Mouse (Mus musculus) midbrain, embryonic 14.5 days (tissue): Measurements from ENCODE around the gene Fam32a. TPM values are rescaled to one million over a fixed set of nuclear protein-coding genes. Genes with fewer than 3 reads are reported as not detected.
A peak's percentile ranks its signal among the peaks of the same experiment; 100 is the strongest.

Experiments
- ATAC-seq: fragments of 200-750 bp; cut with Nextera tagmentation; 2 replicates; pipeline ENCODE4 v1.8.0; 2017; ENCODE audit warnings: moderate number of reproducible peaks, moderate library complexity; ENCODE audit not compliant: low FRiP score, low TSS enrichment
- DNase-seq: peaks from one replicate; pipeline ENCODE4 v3.0.0-alpha.2; 2015
- H3K27ac ChIP-seq: fragments of 300-500 bp; sonication (generic); replicated peaks from 2 replicates; pipeline ENCODE4 v1.5.1; 2014; ENCODE audit warnings: mild to moderate bottlenecking, low read depth, low read length, moderate library complexity
- H3K27me3 ChIP-seq: fragments of 300-500 bp; sonication (generic); 2 replicates; pipeline ENCODE4 v1.6.1; 2014; ENCODE audit warnings: low read length, control low read depth, mixed read lengths; ENCODE audit not compliant: control insufficient read depth, insufficient read depth
- H3K36me3 ChIP-seq: fragments of 300-500 bp; sonication (generic); 2 replicates; pipeline ENCODE4 v1.6.1; 2014; ENCODE audit warnings: low read length, control low read depth; ENCODE audit not compliant: control insufficient read depth, insufficient read depth
- H3K4me1 ChIP-seq: fragments of 300-500 bp; sonication (generic); 2 replicates; pipeline ENCODE4 v1.6.1; 2014; ENCODE audit warnings: mild to moderate bottlenecking, antibody characterized with exemption, low read length, control low read depth; ENCODE audit not compliant: control insufficient read depth, insufficient read depth
- H3K4me2 ChIP-seq: fragments of 300-500 bp; sonication (generic); 2 replicates; pipeline ENCODE4 v1.6.1; 2014; ENCODE audit warnings: mild to moderate bottlenecking, low read length, moderate library complexity
- H3K4me3 ChIP-seq: fragments of 300-500 bp; sonication (generic); replicated peaks from 2 replicates; pipeline ENCODE4 v1.5.1; 2014; ENCODE audit warnings: low read depth, low read length
- H3K9ac ChIP-seq: fragments of 300-500 bp; sonication (generic); replicated peaks from 2 replicates; pipeline ENCODE4 v1.6.1; 2014; ENCODE audit warnings: mild to moderate bottlenecking, low read length, moderate library complexity
- H3K9me3 ChIP-seq: fragments of 300-500 bp; sonication (generic); 2 replicates; pipeline ENCODE4 v1.6.1; 2016; ENCODE audit warnings: low read length, control low read depth, mixed read lengths; ENCODE audit not compliant: control insufficient read depth
- WGBS: fragments of 180-500 bp; shearing (Covaris S2); extraction: QIAGEN DNeasy Blood & Tissue Kit; methylation state at CpG from one replicate; pipeline ENCODE4 v1.1.7; 2014; 5-methylcytosine and 5-hydroxymethylcytosine counted together
- polyA plus RNA-seq: library from polyadenylated mRNA; unstranded; fragments of >200 nt; fragmentation: Nextera tagmentation; extraction: Ambion mirVana; gene quantifications from 2 replicates; pipeline ENCODE4 v1.2.1, GENCODE M21; 2014

The Fam32a gene
- polyA plus RNA-seq, 1 experiment from 2014 or later, result 74.6 TPM

- no peak overlapping the region for H3K27ac ChIP-seq
- peaks cover 30% of the 10 kb centered on the region for H3K36me3 ChIP-seq
- H3K4me2 ChIP-seq, result peak overlapping the region; percentile 60
- no peak for ATAC-seq
- H3K27me3 ChIP-seq, result no peaks in the 10 kb centered on the region
- H3K4me1 ChIP-seq, result peaks cover 7% of the 10 kb centered on the region; the same call in 1 of the 2 replicates
- DNase-seq, result no peak
- no peaks in the 10 kb centered on the region for H3K9me3 ChIP-seq
- H3K4me3 ChIP-seq, result peak overlapping the region; percentile 66
- WGBS, result 83% methylated on average over 4 of the region's 4 CpGs
- no peak overlapping the region for H3K9ac ChIP-seq
Measured at GRCm38 (mm10) chr8:72220758-72221157, 1.2 kb downstream of the Fam32a start.

- no peaks in the 10 kb centered on the region for H3K9me3 ChIP-seq
- ATAC-seq (no peak), DNase-seq (no peak)
- no peak overlapping the region for H3K4me3 ChIP-seq
- WGBS, result 91% methylated on average over 5 of the region's 5 CpGs
- H3K27me3 ChIP-seq, result no peaks in the 10 kb centered on the region
- no peak overlapping the region for H3K9ac ChIP-seq
- H3K36me3 ChIP-seq, result peaks cover 30% of the 10 kb centered on the region
- no peak overlapping the region for H3K4me2 ChIP-seq
- H3K4me1 ChIP-seq, result peaks cover 7% of the 10 kb centered on the region; the same call in 1 of the 2 replicates
- H3K27ac ChIP-seq, result no peak overlapping the region
Measured at GRCm38 (mm10) chr8:72222656-72223055, 3.1 kb downstream of the Fam32a start.

GRCm38 (mm10) chr8:72239499-72240402 lies 20.2 kb downstream of the Fam32a start, which contains the start of gene Ap1m1:
Ap1m1 (plus strand) TSS chr8:72240018.
- under 1% methylated on average over 54 of the region's 54 CpGs for WGBS
- ATAC-seq (peak; percentile 95), DNase-seq (peak; percentile 100)
- Histone ChIP-seq H3K4me3 (peak within 1 kb of the TSS; percentile 61), H3K4me1 (peaks cover 14% of the 10 kb centered on the region), H3K4me2 (peak within 1 kb of the TSS; percentile 75), H3K9me3 (no peaks in the 10 kb centered on the region), H3K27ac (peak within 1 kb of the TSS; percentile 93), H3K36me3 (peaks cover 8% of the 10 kb centered on the region; the same call in 1 of the 2 replicates), H3K9ac (peak within 1 kb of the TSS; percentile 62), H3K27me3 (no peaks in the 10 kb centered on the region)

GRCm38 (mm10) chr8:72240403-72240763 lies 20.9 kb downstream of the Fam32a start:
- under 1% methylated on average over 24 of the region's 24 CpGs for WGBS
- Histone ChIP-seq H3K9me3 (no peaks in the 10 kb centered on the region), H3K9ac (peak overlapping the region; percentile 62), H3K4me1 (peaks cover 14% of the 10 kb centered on the region), H3K4me2 (peak overlapping the region; percentile 75), H3K27ac (peak overlapping the region; percentile 93), H3K27me3 (no peaks in the 10 kb centered on the region), H3K4me3 (peak overlapping the region; percentile 61), H3K36me3 (peaks cover 8% of the 10 kb centered on the region; the same call in 1 of the 2 replicates)
- ATAC-seq (no peak), DNase-seq (no peak)

- peak overlapping the region; percentile 62; the same call in 1 of the 2 replicates for H3K9ac ChIP-seq
- no peak overlapping the region for H3K27ac ChIP-seq
- WGBS, result 66% methylated on average over 7 of the region's 7 CpGs
- H3K4me2 ChIP-seq, result peak overlapping the region; percentile 75
- DNase-seq (no peak), ATAC-seq (no peak)
- no peaks in the 10 kb centered on the region for H3K27me3 ChIP-seq
- H3K4me3 ChIP-seq, result peak overlapping the region; percentile 61
- H3K9me3 ChIP-seq, result no peaks in the 10 kb centered on the region
- H3K36me3 ChIP-seq, result peaks cover 9% of the 10 kb centered on the region
- peaks cover 14% of the 10 kb centered on the region for H3K4me1 ChIP-seq
Measured at GRCm38 (mm10) chr8:72240951-72241350, 21.4 kb downstream of the Fam32a start.

GRCm38 (mm10) chr8:72242226-72242625 lies 22.7 kb downstream of the Fam32a start:
- no peaks in the 10 kb centered on the region for H3K9me3 ChIP-seq
- WGBS, result 100% methylated on average over 1 of the region's 1 CpGs
- H3K27me3 ChIP-seq, result no peaks in the 10 kb centered on the region
- H3K4me1 ChIP-seq, result peaks cover 14% of the 10 kb centered on the region
- H3K36me3 ChIP-seq, result peaks cover 21% of the 10 kb centered on the region
- H3K27ac ChIP-seq, result no peak overlapping the region
- no peak overlapping the region for H3K4me2 ChIP-seq
- H3K4me3 ChIP-seq, result no peak overlapping the region
- DNase-seq, result no peak
- H3K9ac ChIP-seq, result no peak overlapping the region
- ATAC-seq, result no peak

GRCm38 (mm10) chr8:72244610-72245009 lies 25.1 kb downstream of the Fam32a start:
- Histone ChIP-seq H3K4me1 (peaks cover 14% of the 10 kb centered on the region), H3K27me3 (no peaks in the 10 kb centered on the region), H3K27ac (no peak overlapping the region), H3K36me3 (peaks cover 31% of the 10 kb centered on the region), H3K9ac (no peak overlapping the region), H3K4me3 (no peak overlapping the region), H3K9me3 (no peaks in the 10 kb centered on the region), H3K4me2 (no peak overlapping the region)
- no peak for ATAC-seq
- DNase-seq, result no peak
- 77% methylated on average over 2 of the region's 2 CpGs for WGBS

- DNase-seq (peak; percentile 74), ATAC-seq (0 out of 2 replicates have a peak, but pooled peaks have one; percentile 15)
- H3K27ac ChIP-seq, result no peak overlapping the region
- no peaks in the 10 kb centered on the region for H3K27me3 ChIP-seq
- H3K9me3 ChIP-seq, result no peaks in the 10 kb centered on the region
- H3K4me3 ChIP-seq, result no peak overlapping the region
- WGBS, result 55% methylated on average over 7 of the region's 7 CpGs
- no peak overlapping the region for H3K4me2 ChIP-seq
- no peaks in the 10 kb centered on the region for H3K4me1 ChIP-seq
- no peak overlapping the region for H3K9ac ChIP-seq
- H3K36me3 ChIP-seq, result peaks cover 44% of the 10 kb centered on the region
Measured at GRCm38 (mm10) chr8:72257171-72257901, 37.8 kb downstream of the Fam32a start.
